Mouse (Mus musculus) liver, postnatal 0 days (tissue): ENCODE data around the gene Mterf1b.
"Not testable (repeated sequence)": the region's sequence is repeated elsewhere in the genome, so short reads cannot be mapped to it uniquely, and the experiment has no call there.

Experiments used
- CTCF ChIP-seq: sonication (generic); IDR thresholded peaks from 2 replicates; pipeline ENCODE4 v1.5.1; 2016; ENCODE audit warnings: antibody characterized with exemption, low read depth
- EP300 ChIP-seq: IDR thresholded peaks from 2 replicates; pipeline ENCODE4 v1.6.1; 2016; ENCODE audit warnings: antibody characterized with exemption, low read depth, mild to moderate bottlenecking

- TF ChIP-seq CTCF, EP300: not testable (repeated sequence)
Observed at GRCm38 (mm10) chr5:4202276-4202810, 10.2 kb downstream of the Mterf1b start.
